Mouse (Mus musculus): ENCODE measurements around the gene Mymx.

- TF ChIP-seq POLR2A (IDR thresholded peaks at IDR 0.05; ENCODE audit: insufficient read depth, low read length) (no peak), CTCF (IDR thresholded peaks at IDR 0.05; ENCODE audit: low read depth, low read length) (no peak), EP300 (IDR thresholded peaks at IDR 0.05; ENCODE audit: insufficient read depth, low read depth, low read length) (no peak)
Observed at GRCm38 (mm10) chr17:45599446-45600242, 2.3 kb downstream of the Mymx start, which contains the start of gene Slc29a1.
